In genomic region chr8:121123113-121123512, GRCm38 (mm10) we compare ENCODE assay signal across 24 mouse cellular contexts. TPM values are rescaled to one million over a fixed set of nuclear protein-coding genes. Genes with fewer than 3 reads are reported as not detected.
"Had no signal": no experiment of that assay in that cellular context is flagged by ENCODE, and none has a peak within 500 bp of the region (broad histone marks: within the 10 kb centered on the region; RNA-seq: fewer than 3 reads in every experiment).

No protein-coding gene starts in this region.

- H3K27ac ChIP-seq: left cerebral cortex, adult 2 months; liver, embryonic 13.5 days; midbrain, embryonic 12.5 days; midbrain, embryonic 15.5 days; neural tube, embryonic 13.5 days; stomach, embryonic 15.5 days had no signal

- DNase-seq: kidney, adult 9 months; kidney, postnatal 36 days; layer of hippocampus, postnatal 36 days; liver, embryonic 13.5 days; lung, adult 2 months; lung, postnatal 14 days; lung, postnatal 4 days; retina, postnatal 1 day; right cerebral cortex, postnatal 25 days; spleen, adult 18-20 months; thymus, postnatal 25 days had no signal

- H3K4me3 ChIP-seq: left cerebral cortex, adult 2 months; liver, embryonic 13.5 days; midbrain, embryonic 12.5 days; midbrain, embryonic 15.5 days; myocyte; neural tube, embryonic 13.5 days; stomach, embryonic 15.5 days had no signal

- H3K9me3 ChIP-seq: liver, embryonic 13.5 days; midbrain, embryonic 12.5 days; midbrain, embryonic 15.5 days; neural tube, embryonic 13.5 days; stomach, embryonic 15.5 days had no signal

- H3K9ac ChIP-seq: liver, embryonic 13.5 days; midbrain, embryonic 12.5 days; midbrain, embryonic 15.5 days; neural tube, embryonic 13.5 days; stomach, embryonic 15.5 days had no signal

- H3K4me2 ChIP-seq: liver, embryonic 13.5 days; midbrain, embryonic 12.5 days; midbrain, embryonic 15.5 days; neural tube, embryonic 13.5 days; stomach, embryonic 15.5 days had no signal

- ATAC-seq: intestine, embryonic 16.5 days; midbrain, embryonic 15.5 days had no signal

- H3K36me3 ChIP-seq: liver, embryonic 13.5 days; midbrain, embryonic 12.5 days; midbrain, embryonic 15.5 days; neural tube, embryonic 13.5 days; stomach, embryonic 15.5 days had no signal

RNA-seq across cellular contexts. Expression of gene Foxl1, which starts 4.6 kb away (rescaled TPM):
- total RNA-seq: layer of hippocampus, postnatal 36 days; liver, adult 2 months; megakaryocyte progenitor cell, adult 5-6 weeks; megakaryocyte-erythroid progenitor cell, adult 5-6 weeks; neutrophil, adult 5-6 weeks had no signal
- polyA plus RNA-seq: limb, embryonic 11.5 days; liver, adult 2 months had no signal

RNA-seq across cellular contexts. Expression of gene Foxc2, which starts 7.1 kb away (rescaled TPM):
- total RNA-seq: liver, adult 2 months; megakaryocyte progenitor cell, adult 5-6 weeks; megakaryocyte-erythroid progenitor cell, adult 5-6 weeks; monocyte, adult 5-6 weeks; neutrophil, adult 5-6 weeks had no signal

RNA-seq across cellular contexts. Expression of gene Foxf1, which starts 38.9 kb away (rescaled TPM):
- total RNA-seq: megakaryocyte progenitor cell, adult 5-6 weeks; megakaryocyte-erythroid progenitor cell, adult 5-6 weeks; monocyte, adult 5-6 weeks; neutrophil, adult 5-6 weeks had no signal
- polyA plus RNA-seq: myocyte had no signal
